Mouse (Mus musculus): ENCODE data around the gene Leap2. TPM values are rescaled to one million over a fixed set of nuclear protein-coding genes. Genes with fewer than 3 reads are reported as not detected.

The Leap2 gene
- polyA plus RNA-seq, 1 experiment = not detected

DNA sequence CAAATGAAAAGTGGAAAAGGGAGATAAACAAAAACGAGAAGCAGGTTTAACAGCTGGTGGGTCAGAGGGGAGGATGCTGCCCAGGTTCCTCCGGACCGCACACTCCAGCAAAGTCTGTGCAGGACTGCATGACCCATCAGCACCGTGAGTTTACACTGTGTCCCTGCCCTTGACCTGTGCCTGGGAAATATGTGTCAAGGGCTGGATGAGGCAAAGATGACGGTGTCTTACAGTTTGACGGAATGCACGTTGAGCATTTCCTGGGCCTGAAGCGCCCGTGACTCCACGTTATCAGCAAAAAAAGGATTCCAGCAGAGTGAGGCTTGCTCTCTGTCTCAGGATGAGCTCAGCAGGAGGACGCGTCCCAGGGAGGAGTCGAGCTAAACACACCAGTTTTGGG, 22.6 kb upstream of the Leap2 start:
- Histone ChIP-seq H3K27me3 (replicated peaks) (peaks cover 21% of the 10 kb centered on the region), H3K36me3 (replicated peaks; ENCODE audit: low read length) (no peaks in the 10 kb centered on the region), H3K9me3 (no peaks in the 10 kb centered on the region), H3K4me1 (peaks cover 55% of the 10 kb centered on the region), H3K4me3 (replicated peaks) (peak overlapping the region; percentile 1)
- TF ChIP-seq GATA1 (IDR thresholded peaks at IDR 0.05; ENCODE audit: borderline replicate concordance, low read length) = no peak
- TF ChIP-seq FLI1 (IDR thresholded peaks at IDR 0.05; ENCODE audit: low read length) = no peak

DNA sequence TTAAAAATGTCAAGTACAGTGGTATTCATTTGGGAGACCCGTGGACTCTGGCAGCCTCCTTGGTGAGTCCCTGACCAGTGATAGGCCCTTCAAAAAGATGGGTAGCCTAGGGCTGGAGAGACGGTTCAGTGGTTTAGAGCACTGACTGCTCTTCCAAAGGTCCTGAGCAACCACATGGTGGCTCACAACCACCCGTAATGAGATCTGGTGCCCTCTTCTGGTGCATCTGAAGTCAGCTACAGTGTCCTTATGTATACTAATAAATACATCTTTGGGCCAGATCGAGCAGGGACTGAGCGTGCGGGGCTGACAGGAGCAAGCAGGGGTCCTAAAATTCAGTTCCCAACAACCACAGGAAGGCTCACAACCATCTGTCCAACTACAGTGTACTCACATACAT, 20.9 kb upstream of the Leap2 start:
- TF ChIP-seq FLI1 (IDR thresholded peaks at IDR 0.05; ENCODE audit: low read length) = no peak
- TF ChIP-seq GATA1 (IDR thresholded peaks at IDR 0.05; ENCODE audit: borderline replicate concordance, low read length) = no peak
- H3K4me1 ChIP-seq = peaks cover 49% of the 10 kb centered on the region

DNA sequence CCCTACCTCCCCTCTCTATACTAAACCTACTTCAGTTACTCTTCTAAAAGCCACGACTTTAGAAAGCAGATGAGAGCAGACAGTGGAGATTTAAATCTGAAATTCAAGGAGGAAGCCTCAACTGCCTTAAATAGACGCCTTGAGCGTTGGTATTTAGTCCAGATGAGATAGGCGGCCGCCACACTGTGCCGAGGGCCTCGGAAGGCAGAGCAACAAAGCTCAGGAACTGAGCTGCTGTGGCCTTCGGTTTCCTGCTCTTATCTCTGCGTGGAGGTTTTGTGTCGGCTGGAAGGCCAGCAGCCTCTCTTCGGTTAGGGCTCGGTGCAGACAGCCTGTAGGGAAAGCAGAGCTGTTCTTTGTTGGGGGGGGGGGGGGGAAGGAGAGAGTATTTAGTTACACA, 19.0 kb upstream of the Leap2 start:
- Histone ChIP-seq H3K36me3 (replicated peaks; ENCODE audit: low read length) (no peaks in the 10 kb centered on the region), H3K4me3 (replicated peaks) (peak overlapping the region; percentile 64), H3K27me3 (replicated peaks) (peaks cover 27% of the 10 kb centered on the region), H3K4me1 (peaks cover 51% of the 10 kb centered on the region), H3K9me3 (no peaks in the 10 kb centered on the region)
- TF ChIP-seq FLI1 (IDR thresholded peaks at IDR 0.05; ENCODE audit: low read length) = no peak

More for the DNA sequence above, 20.9 kb upstream of the Leap2 start:
- Histone ChIP-seq H3K4me3 (replicated peaks) (no peak overlapping the region), H3K27me3 (replicated peaks) (peaks cover 20% of the 10 kb centered on the region), H3K36me3 (replicated peaks; ENCODE audit: low read length) (no peaks in the 10 kb centered on the region), H3K9me3 (no peaks in the 10 kb centered on the region)

DNA sequence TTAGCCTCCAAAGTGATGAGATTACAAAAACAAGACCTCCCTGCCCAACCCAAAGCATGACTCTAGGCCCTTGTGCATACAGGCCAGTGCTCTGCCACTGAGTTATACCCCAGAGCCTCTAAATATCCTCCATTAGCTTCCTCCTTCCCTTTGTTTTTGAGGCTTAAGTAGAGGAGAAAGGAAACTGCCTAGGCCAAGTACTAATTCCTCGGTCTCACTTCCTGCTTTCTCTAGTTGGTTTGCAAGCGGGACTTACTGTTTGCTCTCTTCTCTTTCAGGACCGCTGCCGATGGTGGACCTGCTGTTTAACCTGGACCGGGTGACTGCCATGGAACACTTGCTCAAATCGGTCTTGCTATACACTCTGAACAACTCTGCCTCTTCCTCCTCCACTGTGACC, 13.4 kb upstream of the Leap2 start:
- TF ChIP-seq FLI1 (IDR thresholded peaks at IDR 0.05; ENCODE audit: low read length) = no peak
- TF ChIP-seq GATA1 (IDR thresholded peaks at IDR 0.05; ENCODE audit: borderline replicate concordance, low read length) = no peak
- Histone ChIP-seq H3K27me3 (replicated peaks) (peaks cover 18% of the 10 kb centered on the region), H3K4me3 (replicated peaks) (no peak overlapping the region), H3K9me3 (no peaks in the 10 kb centered on the region), H3K36me3 (replicated peaks; ENCODE audit: low read length) (no peaks in the 10 kb centered on the region), H3K4me1 (peaks cover 68% of the 10 kb centered on the region)

DNA sequence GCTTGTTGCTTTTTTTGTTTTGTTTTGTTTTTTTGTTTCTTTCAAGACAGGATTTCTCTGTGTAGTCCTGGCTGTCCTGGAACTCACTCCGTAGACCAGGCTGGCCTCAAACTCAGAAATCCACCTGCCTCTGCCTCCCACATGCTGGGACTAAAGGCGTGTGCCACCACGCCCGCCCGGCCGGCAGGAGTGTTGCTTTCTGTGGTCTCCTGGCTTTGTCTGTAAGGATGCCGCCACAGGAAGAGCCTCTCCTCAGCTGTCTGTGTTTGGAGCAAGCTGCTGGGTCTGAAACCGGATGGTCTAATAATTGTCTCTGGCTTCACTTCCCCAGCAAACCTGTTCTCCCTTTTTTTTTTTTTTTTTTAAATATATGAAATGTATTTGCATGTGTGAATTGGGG, 12.5 kb upstream of the Leap2 start:
- Histone ChIP-seq H3K4me3 (replicated peaks) (no peak overlapping the region), H3K27me3 (replicated peaks) (peaks cover 18% of the 10 kb centered on the region), H3K9me3 (no peaks in the 10 kb centered on the region), H3K4me1 (peaks cover 63% of the 10 kb centered on the region), H3K36me3 (replicated peaks; ENCODE audit: low read length) (no peaks in the 10 kb centered on the region)
- TF ChIP-seq GATA1 (IDR thresholded peaks at IDR 0.05; ENCODE audit: borderline replicate concordance, low read length) (no peak), FLI1 (IDR thresholded peaks at IDR 0.05; ENCODE audit: low read length) (no peak)

DNA sequence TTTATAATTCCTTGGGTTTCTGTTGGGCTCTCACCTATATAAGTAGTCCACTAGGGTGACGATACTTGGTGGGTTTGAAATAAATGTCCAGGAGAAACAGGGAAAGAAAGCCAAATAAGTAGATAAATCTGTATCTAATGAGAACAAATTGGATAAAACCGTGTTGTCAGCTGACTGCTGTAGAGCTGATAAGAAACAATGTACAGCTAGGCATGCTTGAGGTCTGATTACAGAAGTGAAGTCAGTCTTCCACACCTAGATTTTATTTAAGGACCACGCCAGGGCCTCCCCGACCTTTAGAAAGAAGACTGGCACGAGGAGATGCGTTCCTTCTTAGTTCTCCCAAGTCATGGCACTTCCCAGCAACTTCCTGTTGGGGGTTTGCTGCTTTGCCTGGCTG, 10.1 kb upstream of the Leap2 start:
- peaks cover 11% of the 10 kb centered on the region for H3K36me3 ChIP-seq (replicated peaks; ENCODE audit: low read length)
- H3K4me1 ChIP-seq = peaks cover 73% of the 10 kb centered on the region
- no peaks in the 10 kb centered on the region for H3K9me3 ChIP-seq
- peak overlapping the region; percentile 62 for H3K4me3 ChIP-seq (replicated peaks)
- H3K27me3 ChIP-seq (replicated peaks) = peaks cover 7% of the 10 kb centered on the region
- TF ChIP-seq GATA1 (IDR thresholded peaks at IDR 0.05; ENCODE audit: borderline replicate concordance, low read length) = no peak
- TF ChIP-seq FLI1 (IDR thresholded peaks at IDR 0.05; ENCODE audit: low read length) = no peak

DNA sequence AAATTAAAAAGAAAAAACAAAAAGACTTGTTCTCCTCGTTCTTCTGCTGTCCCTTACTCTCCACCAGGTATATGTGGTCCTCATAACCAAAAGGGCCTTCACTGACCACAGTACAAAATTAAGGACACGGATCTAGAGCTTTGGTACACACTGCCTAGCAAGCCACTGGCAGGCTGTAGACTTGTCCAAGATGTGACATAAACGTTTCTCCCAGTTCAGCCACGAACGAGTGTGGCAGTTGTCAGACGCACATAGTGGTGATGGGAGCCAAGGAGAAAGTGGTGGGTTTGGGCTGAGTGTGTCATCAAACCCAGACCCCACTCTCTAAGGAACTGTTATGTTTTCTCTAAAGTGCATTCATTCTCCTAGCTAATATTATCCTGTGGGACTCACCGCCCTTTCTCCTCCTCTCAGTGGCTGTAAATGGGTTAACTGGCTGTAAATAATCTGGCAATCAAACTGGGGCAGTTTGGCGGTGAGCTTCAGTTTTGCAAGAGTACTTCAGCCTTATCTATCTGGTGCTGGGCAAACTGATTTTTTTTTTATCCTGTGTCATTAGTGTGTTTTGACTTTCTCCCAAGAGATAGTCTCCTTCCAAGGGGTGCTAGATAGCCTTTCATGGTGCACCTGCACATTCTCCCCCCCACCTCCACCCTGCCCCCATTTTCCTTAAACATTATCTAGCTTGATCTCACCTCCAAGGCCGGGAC, 8.5 kb upstream of the Leap2 start:
- no peak for TF ChIP-seq GATA1 (IDR thresholded peaks at IDR 0.05; ENCODE audit: borderline replicate concordance, low read length)
- no peak for TF ChIP-seq FLI1 (IDR thresholded peaks at IDR 0.05; ENCODE audit: low read length)
- Histone ChIP-seq H3K4me3 (replicated peaks) (peak overlapping the region; percentile 98), H3K36me3 (replicated peaks; ENCODE audit: low read length) (peaks cover 20% of the 10 kb centered on the region), H3K9me3 (no peaks in the 10 kb centered on the region), H3K4me1 (peaks cover 64% of the 10 kb centered on the region), H3K27me3 (replicated peaks) (no peaks in the 10 kb centered on the region)

DNA sequence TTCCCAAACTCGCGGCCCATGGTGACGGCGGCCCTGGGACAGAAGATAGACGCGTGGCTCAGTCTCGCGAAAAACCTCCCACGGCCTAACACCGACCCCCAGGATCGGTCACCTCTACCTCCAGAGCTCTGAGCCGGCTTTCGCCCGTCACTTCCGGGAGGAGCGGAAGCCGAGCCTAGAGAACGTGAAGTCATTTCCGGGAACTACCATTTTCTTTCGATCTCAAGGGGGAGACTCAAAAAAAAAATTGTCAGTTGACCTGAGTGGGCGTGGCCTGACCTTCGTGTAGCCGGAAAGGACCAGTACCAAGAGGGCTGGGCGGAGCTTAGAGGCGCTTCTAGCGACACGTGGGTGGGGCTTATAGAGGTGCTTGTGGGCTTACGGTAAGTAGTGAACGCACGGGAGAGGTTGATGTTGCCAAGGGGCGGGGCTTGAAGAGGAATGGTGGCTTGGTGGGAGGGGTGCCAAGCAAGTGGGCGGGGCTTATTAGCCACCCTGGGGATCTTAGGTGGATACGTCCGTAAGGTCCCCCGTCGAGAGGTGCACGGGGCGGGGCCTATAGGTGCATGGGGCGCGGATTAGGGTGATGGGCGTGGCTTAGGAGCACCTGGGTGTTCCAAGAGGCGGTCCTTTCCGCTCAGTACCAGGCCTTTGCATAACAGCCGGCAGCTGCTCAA, 7.8 kb upstream of the Leap2 start, which contains the start of the genes Uqcrq and Gdf9:
Gene Uqcrq (minus strand): TSS at position 162 of the 677 bp plus-strand sequence.
Gene Gdf9 (plus strand): TSS at position 354 of the 677 bp plus-strand sequence.
- Histone ChIP-seq H3K4me3 (replicated peaks) (peak within 1 kb of the TSS; percentile 98), H3K36me3 (replicated peaks; ENCODE audit: low read length) (peaks cover 25% of the 10 kb centered on the region), H3K27me3 (replicated peaks) (no peaks in the 10 kb centered on the region), H3K4me1 (peaks cover 61% of the 10 kb centered on the region), H3K9me3 (no peaks in the 10 kb centered on the region)
- TF ChIP-seq FLI1 (IDR thresholded peaks at IDR 0.05; ENCODE audit: low read length) = 0 out of 2 replicates have a peak, but pooled peaks have one; percentile 32
- no peak for TF ChIP-seq GATA1 (IDR thresholded peaks at IDR 0.05; ENCODE audit: borderline replicate concordance, low read length)

DNA sequence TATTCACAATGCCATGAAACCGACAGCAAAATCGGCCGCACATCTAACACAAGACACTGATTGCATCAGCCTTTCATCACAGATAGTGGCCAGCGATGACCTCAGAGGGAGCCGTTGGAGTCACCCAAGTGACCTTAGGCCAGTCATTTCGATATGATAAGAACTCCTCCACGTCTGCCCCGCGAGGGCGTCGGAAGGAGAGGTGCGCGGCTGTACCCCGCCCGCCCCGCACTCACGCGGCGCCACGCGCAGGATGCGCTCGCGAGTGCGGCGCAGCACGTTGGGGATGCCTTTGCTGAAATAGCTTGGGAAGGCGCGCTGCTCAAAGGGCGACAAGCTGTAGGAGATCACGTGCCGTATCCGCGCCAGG, 7.3 kb upstream of the Leap2 start:
- no peak for TF ChIP-seq FLI1 (IDR thresholded peaks at IDR 0.05; ENCODE audit: low read length)
- TF ChIP-seq GATA1 (IDR thresholded peaks at IDR 0.05; ENCODE audit: borderline replicate concordance, low read length) = no peak
- Histone ChIP-seq H3K4me1 (peaks cover 61% of the 10 kb centered on the region), H3K9me3 (no peaks in the 10 kb centered on the region)

DNA sequence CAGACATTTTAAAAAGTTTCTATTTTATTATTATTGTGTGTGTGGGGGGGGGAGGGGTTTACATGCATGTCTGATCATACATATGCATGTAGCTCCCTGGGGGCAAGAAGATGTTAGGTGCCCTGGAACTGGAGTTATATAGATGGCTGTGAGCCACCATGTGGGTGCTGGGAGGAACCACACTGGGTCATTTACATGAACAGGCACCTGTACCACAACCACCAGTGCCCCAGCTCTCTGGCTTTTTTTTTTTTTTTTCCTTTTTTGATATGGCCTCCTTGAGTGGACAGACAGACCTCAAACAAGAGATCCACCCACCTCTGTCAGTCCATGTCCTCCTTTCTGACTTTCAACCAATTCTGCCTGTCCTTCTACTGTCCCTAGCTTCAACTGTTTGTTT, 6.2 kb upstream of the Leap2 start:
- peak overlapping the region; percentile 98 for H3K4me3 ChIP-seq (replicated peaks)
- peaks cover 40% of the 10 kb centered on the region for H3K36me3 ChIP-seq (replicated peaks; ENCODE audit: low read length)
- TF ChIP-seq FLI1 (IDR thresholded peaks at IDR 0.05; ENCODE audit: low read length) = no peak
- no peak for TF ChIP-seq GATA1 (IDR thresholded peaks at IDR 0.05; ENCODE audit: borderline replicate concordance, low read length)
- no peaks in the 10 kb centered on the region for H3K9me3 ChIP-seq
- H3K27me3 ChIP-seq (replicated peaks) = no peaks in the 10 kb centered on the region
- H3K4me1 ChIP-seq = peaks cover 59% of the 10 kb centered on the region

More for the DNA sequence above, 7.3 kb upstream of the Leap2 start:
- peak overlapping the region; percentile 98 for H3K4me3 ChIP-seq (replicated peaks)
- H3K36me3 ChIP-seq (replicated peaks; ENCODE audit: low read length) = peaks cover 30% of the 10 kb centered on the region
- H3K27me3 ChIP-seq (replicated peaks) = no peaks in the 10 kb centered on the region
